Mouse (Mus musculus) embryonic stem cell, embryonic (primary cell): ENCODE measurements at regions not wholly inside any gene's neighbourhood (a gene's known extent, or its start where the extent isn't known, plus 50 kb on each side); places are given as distances from the start of the nearest gene placed in this dataset.
"Not testable (repeated sequence)": the region's sequence is repeated elsewhere in the genome, so short reads cannot be mapped to it uniquely, and the experiment has no call there.

Experiments
- CTCF ChIA-PET, 4 experiments: fragments of 300-600 bp in 2 of 4; fragments of 350-600 bp in 2 of 4; sonication (Branson Sonifier 250); formaldehyde crosslinking; loops; one replicate each; lab custom pipeline; 2022; ENCODE audit warnings: inconsistent platforms in 2 of 4; lab: Charles Lee
- POLR2A ChIA-PET, 4 experiments: fragments of 300-600 bp in 2 of 4; fragments of 350-600 bp in 2 of 4; sonication (Branson Sonifier 250); formaldehyde crosslinking; loops; one replicate each; lab custom pipeline; 2022; ENCODE audit warnings: antibody characterized with exemption in 4 of 4, inconsistent platforms in 1 of 4; lab: Charles Lee

DNA sequence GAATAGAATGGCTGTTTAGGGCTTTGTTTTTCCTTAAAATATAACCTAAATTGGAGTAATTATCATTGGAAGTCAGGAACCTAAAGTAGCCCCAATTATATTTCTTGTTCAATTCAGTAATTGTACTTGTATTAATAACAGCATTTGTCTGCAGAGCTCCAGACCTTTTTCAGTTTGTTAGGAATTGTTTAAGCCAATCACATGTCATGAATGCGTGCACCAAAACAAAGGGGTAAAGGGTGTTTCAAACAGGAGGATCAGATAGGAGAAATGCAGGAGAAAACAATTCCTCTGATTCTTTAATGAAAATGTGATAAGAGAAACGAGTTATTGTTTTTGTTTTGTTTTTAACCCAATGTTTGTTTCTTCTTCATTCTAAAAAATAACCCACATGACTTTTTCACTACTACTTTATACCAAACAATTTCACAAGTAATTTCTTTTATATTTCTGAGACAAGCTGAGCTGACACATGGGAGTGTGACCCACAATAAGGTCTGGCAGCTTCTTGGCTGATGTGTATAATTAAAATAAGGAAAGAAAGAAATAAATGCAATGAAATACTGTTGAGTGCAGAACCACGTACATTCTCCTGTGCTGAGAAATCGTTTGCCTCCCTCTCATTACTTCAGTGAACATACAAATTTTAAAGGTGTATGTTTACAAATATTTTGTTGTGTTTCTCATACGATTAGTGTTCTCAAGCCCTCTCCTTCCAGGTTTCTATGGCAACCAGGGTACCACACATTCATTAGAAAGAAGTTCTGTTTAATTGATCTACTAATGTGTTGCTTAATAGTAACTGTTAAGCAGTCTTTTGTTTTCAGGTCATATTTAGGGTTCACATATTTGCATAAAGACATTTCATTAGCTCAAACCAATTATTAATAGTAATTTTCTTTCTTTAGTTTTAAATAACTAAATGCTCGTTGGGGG is 397.7 kb downstream of the Isl1 start:
- ChIA-PET POLR2A (no interaction called here), CTCF (no interaction called here)

DNA sequence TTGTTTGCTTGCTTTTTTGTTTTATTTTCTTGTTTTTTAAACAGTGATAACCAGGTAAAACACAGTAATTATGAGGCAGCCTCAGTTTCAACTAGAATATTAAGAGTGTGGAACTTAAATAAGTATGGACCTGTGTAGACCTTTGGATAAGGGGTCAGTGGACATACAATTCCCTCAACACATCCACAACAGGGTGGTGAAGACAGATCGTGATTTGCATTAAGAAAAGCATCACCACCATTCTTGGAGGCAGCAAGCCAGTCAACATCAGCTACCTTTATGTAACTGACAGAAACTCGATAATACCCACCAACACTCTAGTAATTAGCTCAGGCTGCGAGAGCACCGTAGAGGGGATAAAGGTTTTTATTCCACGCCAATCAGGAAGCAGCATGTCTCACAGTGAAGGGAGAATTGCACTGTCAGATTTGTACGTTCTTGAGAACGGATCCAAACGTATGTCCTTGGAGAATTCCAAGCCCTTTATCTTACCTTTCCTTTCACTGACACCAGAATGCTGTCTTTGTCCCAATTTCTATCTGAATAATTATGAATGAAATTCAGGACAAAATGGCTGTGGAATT is 398.5 kb downstream of the Isl1 start:
- ChIA-PET CTCF (no interaction called here), POLR2A (no interaction called here)

DNA sequence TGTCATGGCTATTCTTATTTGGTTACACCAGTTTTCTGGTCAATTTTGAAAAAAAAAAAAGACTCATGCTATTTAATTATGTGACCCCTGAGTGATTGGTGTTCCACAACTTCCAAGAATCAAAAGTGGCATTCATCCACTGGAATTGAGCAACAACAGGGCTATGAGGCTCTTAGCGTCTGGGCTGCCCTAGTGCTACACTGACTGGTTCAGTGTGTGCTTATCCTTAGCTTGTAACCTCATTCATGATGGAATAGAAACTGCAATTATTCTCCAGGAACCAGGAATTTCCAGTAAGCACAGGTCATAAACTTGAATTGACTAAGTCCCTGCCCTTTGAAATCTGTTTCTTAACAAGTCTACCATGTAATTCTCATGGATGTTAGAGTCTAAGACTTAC is 428.9 kb downstream of the Isl1 start:
- POLR2A ChIA-PET = interaction anchor here in 1 of 4 experiments (0.7 kb wide), 1 partner anchor 15 kb away, joined by 4 read pairs; no protein-coding TSS in a partner anchor
- CTCF ChIA-PET = no interaction called here

DNA sequence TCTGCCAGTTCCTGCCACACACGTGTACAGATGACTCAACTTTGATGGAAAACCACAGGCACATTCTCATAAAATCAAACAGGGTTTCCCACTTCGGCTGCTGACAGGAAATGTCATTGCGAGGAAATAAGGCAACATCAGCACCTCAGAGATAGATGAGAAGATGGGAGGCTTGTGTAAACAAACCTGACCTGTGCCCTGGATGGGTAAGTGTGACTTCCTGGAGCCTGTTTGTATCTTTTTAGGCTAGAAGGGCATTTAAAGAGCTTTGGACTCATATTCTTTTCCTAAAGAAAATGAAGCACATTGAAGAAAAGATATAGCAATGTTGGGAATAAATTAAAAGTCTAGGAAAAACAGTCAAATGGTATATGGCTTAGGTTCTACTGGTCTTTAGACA is 449.0 kb downstream of the Isl1 start:
- CTCF ChIA-PET = no interaction called here
- POLR2A ChIA-PET = no interaction called here

DNA sequence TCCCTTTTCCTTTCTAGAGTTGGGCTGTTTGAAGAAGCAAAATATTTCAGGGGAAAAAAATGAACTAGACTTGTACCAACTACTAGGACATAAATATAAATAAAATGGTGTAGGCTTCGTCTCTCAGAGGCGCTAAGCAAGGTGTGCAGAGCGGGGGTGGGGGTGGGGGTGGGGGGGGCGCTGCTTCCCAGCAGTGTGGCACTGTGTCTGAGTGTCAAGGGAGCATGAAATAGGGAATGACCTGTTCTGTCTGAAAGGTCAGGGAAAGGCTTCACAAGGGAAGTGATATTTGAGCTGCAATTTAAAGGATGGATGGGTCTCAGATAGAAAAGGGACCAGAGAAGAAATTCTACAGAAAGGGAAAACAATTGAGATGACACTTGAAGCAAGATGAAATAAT is 452.9 kb downstream of the Isl1 start:
- CTCF ChIA-PET = no interaction called here
- POLR2A ChIA-PET = no interaction called here

DNA sequence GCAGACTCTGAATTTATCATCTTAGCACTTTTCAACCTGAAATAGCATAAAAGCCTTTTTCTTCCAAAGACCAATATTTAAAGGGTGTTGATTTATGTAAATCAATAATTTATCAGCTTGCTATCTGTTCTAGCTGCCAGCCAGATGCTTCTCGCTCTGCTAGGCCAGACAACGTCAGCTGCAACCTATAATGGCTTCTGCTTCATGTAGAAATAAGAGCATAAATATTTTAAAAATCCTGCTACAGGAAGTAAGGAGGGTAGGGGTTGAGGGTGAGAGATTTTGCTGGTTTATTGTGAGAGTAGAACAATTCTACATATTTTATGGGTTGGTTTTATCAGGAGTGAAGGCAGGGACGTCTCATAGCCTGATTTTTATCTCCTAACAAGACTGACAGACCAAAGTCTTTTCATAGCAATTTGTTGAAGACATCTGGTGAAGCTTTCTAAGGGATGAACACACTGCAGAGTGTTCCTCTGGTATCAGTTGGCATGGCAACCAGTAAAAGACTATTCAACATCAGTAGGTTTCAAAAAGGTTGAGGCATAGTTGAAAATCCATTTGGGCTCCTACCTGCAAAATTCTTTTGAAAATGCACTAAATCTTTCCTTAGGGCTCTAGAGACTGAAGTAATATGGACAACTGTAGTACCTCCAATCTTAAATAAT is 456.7 kb downstream of the Isl1 start:
- CTCF ChIA-PET = no interaction called here
- POLR2A ChIA-PET = no interaction called here

DNA sequence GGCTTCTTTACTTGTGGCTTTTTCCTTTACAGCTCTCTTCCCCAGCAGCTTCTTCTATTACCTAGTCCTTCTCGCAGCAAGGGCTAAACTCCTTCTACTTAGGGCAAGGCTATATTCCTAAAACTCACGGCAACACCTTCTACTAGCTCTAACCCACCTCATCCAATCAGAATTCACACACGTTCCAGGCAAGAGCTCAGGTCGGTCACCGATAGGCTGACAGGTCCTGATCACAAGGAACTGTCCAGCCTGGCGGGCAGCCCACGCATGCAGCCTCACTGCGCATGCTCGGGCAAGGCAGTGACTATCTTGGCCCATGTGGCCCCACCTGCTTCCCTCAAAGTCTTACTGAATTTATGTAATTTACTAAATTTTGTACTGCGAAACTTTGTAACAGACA is 466.4 kb downstream of the Isl1 start:
- ChIA-PET CTCF (no interaction called here), POLR2A (no interaction called here)

DNA sequence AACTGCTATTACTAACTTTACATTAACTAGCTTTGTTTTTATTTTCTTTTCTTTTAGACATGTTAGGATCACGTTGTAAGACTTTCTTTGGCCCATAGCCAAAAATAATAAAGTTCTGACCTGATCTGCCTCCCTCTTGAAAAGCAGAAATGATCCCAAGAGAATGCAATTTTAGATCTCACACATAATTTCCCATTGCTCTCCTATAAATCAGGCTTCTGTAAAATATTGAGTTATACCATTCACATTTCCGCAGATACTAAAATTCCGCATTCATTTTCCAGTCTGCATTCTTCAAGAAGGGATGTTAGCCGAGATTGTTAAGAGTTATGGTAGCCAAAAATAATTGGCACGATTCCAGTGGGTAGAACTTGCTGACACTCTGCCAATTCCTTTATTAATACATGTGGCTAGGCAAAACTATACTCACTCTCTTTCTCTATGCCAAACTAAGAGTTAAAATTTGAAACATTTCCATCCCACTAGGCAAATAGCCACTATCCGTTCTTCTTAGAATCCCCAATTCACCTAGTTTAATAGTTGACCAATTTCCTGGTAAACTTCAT is 473.2 kb downstream of the Isl1 start:
- ChIA-PET CTCF (no interaction called here), POLR2A (no interaction called here)

DNA sequence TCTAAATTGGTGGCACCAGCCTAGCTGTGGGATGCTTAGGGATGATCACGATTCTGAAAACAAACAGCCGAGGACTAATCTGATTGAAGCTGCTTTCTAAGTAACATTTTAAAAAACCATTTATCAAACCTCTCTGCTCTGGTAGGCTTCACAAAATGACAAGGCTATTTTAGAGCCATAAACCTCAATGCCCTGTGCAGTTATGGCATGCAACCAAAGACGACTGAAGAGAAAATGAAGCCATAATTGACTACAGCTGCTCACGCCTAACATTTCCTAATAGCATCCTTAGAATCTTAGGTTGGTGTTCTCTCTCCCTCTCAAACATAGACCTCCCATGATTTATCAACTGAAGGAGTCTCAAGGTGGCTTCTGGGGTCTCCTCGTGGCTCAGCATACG is 484.3 kb downstream of the Isl1 start:
- CTCF ChIA-PET = no interaction called here
- POLR2A ChIA-PET = no interaction called here

DNA sequence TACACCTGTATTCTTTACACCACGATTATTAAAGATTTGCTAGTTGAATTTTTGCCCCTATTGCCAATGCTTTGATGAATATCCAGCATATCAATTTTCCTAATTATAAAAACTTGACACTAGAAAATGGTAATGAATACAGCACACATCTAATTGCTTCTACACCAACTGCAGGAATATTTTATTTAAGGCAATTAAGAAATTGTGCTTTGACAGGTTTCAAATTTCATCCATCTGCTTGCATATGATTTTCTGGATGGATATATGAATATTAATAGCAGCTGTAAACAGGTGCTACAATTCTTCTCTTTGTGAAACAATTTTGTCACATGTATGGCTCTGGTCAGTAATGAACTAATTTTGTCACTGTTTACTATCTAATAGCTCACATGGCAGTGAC is 487.0 kb downstream of the Isl1 start:
- CTCF ChIA-PET = no interaction called here
- POLR2A ChIA-PET = interaction anchor here in 1 of 4 experiments (0.6 kb wide), 1 partner anchor 116 kb away, joined by 3 read pairs; no protein-coding TSS in a partner anchor

DNA sequence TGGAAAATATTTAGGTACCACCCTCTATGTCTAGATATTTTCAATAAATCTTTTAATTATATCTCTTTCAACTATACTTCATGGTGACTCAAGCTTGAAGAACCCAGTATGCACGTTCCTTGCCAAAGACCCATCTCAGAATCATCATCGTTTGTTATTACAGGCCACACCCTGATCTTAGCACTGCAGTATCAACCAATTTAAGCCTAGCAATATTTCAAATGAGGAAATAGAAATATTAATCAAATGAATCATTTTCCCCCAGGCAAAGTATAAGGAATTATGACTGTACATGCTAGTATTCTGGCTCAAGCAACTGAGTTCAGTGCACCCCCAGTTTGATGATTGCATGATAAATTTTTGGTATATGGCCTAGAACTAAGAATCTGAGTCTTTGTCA is 495.3 kb downstream of the Isl1 start:
- CTCF ChIA-PET = no interaction called here
- POLR2A ChIA-PET = no interaction called here

DNA sequence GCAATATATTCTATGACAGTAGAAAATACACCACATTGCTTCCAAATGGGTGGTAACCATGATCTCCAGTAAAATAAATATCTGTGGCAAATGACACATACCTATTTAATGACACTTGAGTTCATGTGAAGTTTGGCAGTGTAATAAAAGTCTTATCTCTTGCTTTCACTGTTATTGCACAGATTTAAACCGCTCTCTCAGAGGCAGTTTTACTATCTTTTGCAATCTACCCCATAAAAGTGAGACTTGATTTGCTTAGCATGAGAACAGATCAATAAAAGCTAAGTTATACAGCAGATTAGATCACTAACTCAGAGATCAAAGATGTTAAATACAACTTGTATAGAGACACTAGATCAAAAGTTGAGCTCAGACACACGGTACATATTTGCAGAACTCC is 510.2 kb downstream of the Isl1 start:
- POLR2A ChIA-PET = no interaction called here
- CTCF ChIA-PET = no interaction called here

DNA sequence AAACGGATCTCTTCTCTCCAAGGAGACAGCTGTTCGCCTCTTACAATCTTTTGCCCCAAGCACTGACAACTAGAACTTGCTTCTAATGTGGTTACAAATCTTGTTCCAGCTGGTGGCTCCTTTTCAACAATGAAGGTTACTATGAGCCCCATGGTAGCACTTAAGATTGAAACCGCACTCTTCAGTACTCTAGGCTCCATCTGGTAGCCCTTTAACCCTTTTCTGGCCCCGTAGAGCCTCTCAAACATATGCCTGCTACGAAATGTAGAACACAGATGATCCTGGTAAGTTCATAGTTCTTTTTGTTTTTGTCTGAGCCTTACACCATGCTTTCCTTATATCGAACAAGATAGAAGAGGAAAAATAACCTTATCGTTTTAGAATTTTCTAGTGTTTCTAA is 558.2 kb downstream of the Isl1 start:
- POLR2A ChIA-PET = no interaction called here
- CTCF ChIA-PET = no interaction called here

DNA sequence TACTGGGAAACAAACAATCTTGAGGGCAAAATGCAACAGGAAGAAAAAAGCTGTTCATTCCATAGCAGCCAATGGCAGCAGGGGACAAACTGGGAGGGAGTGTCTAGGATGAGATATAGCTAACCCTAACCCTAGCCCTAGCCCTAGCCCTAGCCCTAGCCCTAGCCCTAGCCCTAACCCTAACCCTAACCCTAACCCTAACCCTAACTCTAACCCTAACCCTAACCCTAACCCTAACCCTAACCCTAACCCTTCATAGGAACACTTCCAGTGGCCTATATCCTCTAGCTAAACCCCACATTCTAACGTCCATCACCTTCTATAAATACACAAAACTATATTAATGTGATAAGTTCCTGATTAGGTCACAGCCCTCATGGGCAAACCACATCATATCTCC is 567.4 kb downstream of the Isl1 start:
- POLR2A ChIA-PET = not testable (repeated sequence)

DNA sequence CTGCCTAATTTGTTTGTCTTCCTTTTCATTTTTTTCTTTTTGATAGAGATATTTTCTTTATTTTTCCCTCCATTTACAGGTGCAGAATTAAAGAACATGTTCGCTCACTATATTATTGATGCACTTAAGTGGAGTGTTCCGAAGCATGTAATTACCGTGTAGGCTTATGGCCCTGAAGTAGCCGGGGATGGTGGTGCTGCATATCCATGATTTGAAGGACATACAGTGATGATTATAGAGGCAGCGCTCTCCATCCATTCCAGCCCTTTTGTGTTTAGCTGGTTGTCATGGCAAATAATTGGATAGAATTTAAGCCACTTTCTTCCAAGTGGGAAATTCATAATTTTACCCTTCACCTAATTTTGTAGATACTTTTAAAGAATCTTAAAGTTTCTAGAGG is 581.5 kb downstream of the Isl1 start:
- CTCF ChIA-PET = no interaction called here

More for the DNA sequence above, 567.4 kb downstream of the Isl1 start:
- CTCF ChIA-PET = not testable (repeated sequence)

DNA sequence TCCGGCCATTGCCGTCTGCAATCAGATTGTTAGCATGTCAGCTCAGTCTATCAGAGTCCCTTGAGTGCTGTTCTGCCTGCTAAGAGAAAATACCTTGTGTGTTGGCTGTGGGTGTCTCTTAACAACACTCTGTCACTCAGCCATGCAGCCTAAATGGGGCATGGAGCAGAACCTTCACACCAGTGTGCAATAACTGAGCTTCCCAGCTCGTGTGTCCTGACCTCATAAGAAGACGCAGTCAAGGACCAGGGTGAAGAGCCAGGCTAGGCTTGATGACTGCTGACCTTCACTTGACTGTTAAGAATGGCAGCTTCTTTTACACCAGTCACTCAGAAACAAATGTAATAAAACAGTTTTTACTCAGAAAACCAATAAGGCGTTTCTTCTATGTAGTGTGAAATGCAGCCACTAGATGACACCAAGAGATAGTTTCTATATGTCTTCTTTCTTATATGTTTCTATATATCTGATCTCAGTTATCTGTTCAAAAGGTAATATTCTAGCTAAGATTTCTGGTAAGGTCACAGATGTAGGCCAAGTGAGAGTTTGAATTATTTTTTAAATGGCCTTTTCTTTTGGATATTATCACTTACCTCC is 584.0 kb downstream of the Isl1 start:
- CTCF ChIA-PET = no interaction called here

More for the DNA sequence above, 581.5 kb downstream of the Isl1 start:
- POLR2A ChIA-PET = interaction anchor here in 1 of 4 experiments (0.7 kb wide), 1 partner anchor 14 kb away, joined by 3 read pairs; no protein-coding TSS in a partner anchor

DNA sequence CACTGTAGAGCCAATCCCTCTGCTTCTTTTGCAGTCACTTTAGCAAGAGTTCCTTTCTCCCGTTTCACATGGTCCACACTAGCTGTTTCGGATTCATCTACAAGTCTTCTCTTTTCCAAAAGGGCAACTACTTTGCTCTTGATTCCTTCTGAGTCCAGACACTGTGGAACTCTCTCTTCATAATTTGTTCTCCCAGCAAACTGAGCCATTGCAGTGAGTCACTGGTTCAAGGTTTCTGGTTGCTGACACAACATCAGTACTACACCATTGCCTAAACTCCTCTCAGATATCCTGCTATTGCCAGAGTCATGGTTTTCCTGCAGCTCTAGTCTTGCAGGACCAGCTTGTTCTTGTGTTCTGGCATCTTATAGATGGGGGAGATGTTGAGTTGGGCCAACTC is 590.2 kb downstream of the Isl1 start:
- ChIA-PET POLR2A (no interaction called here), CTCF (no interaction called here)

More for the DNA sequence above, 584.0 kb downstream of the Isl1 start:
- POLR2A ChIA-PET = no interaction called here

DNA sequence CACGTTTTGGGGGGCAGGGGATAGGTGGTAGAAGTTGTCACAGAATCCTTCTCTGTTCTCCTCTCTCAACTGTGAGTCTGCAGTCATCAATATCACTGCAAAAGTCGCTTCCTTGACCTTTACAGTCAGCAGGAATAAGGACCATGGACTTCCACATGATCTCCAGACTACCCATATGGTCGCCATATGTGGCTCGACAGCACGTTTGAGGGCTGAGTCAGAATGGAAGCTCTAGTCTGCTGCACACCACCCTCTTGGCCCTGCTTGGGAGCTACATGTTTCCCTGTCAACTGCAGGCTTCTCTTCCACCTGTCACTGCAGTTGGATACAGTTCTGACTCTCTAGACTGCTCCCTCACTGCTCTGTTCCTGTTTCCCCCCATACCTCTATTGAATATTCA is 590.6 kb downstream of the Isl1 start:
- CTCF ChIA-PET = no interaction called here
- POLR2A ChIA-PET = no interaction called here

DNA sequence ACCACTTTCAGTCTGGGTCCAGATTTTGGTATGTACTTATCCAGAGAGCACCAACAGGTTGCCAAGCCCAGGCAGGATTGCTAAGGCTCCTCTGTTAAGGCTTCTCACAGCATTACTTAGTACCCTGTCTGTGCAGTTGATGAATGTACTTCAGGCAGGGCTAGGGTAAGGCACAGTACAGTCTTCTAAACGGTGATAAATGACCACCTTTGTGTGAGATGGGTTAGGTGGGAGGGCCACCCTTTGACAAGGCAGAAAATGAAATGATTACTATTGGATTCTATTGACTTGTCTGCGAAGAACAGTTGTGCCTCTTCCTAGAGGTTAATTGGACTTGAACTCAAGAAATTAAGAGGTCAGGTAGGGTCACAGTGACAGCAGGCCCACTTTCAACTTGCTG is 594.4 kb upstream of the Itga1 start:
- ChIA-PET CTCF (interaction anchor here in 1 of 4 experiments (0.5 kb wide), 1 partner anchor 1009 kb away, joined by 3 read pairs; no protein-coding TSS in a partner anchor), POLR2A (no interaction called here)

DNA sequence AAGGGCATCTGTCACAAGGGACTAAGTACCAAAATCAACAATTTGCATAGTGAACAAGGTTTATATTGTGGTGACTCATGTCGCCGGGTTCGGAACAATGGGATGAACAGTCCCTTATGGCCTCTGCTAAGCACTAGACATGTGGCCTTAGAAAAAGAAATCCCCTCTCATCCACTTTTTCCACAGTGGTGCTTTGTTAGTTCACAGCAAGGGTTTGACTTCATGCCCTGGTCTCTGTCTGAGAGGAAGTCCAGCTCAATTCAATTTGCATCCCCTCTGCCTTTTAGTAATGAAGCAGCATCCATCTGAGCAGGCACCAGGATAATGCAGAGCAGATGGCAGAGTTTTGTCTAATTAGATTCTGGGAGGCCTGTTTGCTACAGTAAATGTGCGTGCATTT is 585.7 kb upstream of the Itga1 start:
- ChIA-PET POLR2A (no interaction called here), CTCF (no interaction called here)
